Mouse (Mus musculus) hindbrain, embryonic 11.5 days (tissue): ENCODE data around the gene Pdcd5. TPM values are rescaled to one million over a fixed set of nuclear protein-coding genes. Genes with fewer than 3 reads are reported as not detected.

Experiments used
- ATAC-seq: fragments of 200-750 bp; cut with Nextera tagmentation; 2 replicates; pipeline ENCODE4 v1.8.0; 2017; ENCODE audit warnings: mild to moderate bottlenecking, moderate TSS enrichment, moderate library complexity; ENCODE audit not compliant: low FRiP score
- DNase-seq: peaks from one replicate; pipeline ENCODE4 v3.0.0-alpha.2; 2015; ENCODE audit warnings: low spot score
- H3K27ac ChIP-seq: fragments of 300-500 bp; sonication (generic); 2 replicates; pipeline ENCODE4 v1.5.1; 2014; ENCODE audit warnings: mild to moderate bottlenecking, low read depth, low read length
- H3K27me3 ChIP-seq: fragments of 300-500 bp; sonication (generic); 2 replicates; pipeline ENCODE4 v1.6.1; 2014; ENCODE audit warnings: mild to moderate bottlenecking, low read length, moderate library complexity, mixed read lengths; ENCODE audit not compliant: control insufficient read depth, insufficient read depth
- H3K36me3 ChIP-seq: fragments of 300-500 bp; sonication (generic); 2 replicates; pipeline ENCODE4 v1.6.1; 2014; ENCODE audit warnings: mild to moderate bottlenecking, low read length, moderate library complexity, mixed read lengths; ENCODE audit not compliant: control insufficient read depth, insufficient read depth
- H3K4me1 ChIP-seq: fragments of 300-500 bp; sonication (generic); replicated peaks from 2 replicates; pipeline ENCODE4 v1.6.1; 2014; ENCODE audit warnings: low read length, mixed read lengths; ENCODE audit not compliant: control insufficient read depth, insufficient read depth
- H3K4me2 ChIP-seq: fragments of 300-500 bp; sonication (generic); replicated peaks from 2 replicates; pipeline ENCODE4 v1.6.1; 2014; ENCODE audit warnings: mild to moderate bottlenecking, low read depth, low read length
- H3K4me3 ChIP-seq: fragments of 300-500 bp; sonication (generic); 2 replicates; pipeline ENCODE4 v1.5.1; 2014; ENCODE audit warnings: low read depth, low read length
- H3K9ac ChIP-seq: fragments of 300-500 bp; sonication (generic); 2 replicates; pipeline ENCODE4 v1.6.1; 2014; ENCODE audit warnings: low read depth, low read length
- H3K9me3 ChIP-seq: fragments of 300-500 bp; sonication (generic); 2 replicates; pipeline ENCODE4 v1.6.1; 2016; ENCODE audit warnings: low read length; ENCODE audit not compliant: control insufficient read depth
- WGBS: fragments of 180-500 bp; shearing (Covaris S2); extraction: QIAGEN DNeasy Blood & Tissue Kit; methylation state at CpG from one replicate; pipeline ENCODE4 v1.1.7; 2014; 5-methylcytosine and 5-hydroxymethylcytosine counted together
- polyA plus RNA-seq: library from polyadenylated mRNA; unstranded; fragments of >200 nt; fragmentation: Nextera tagmentation; extraction: Ambion mirVana; gene quantifications from 2 replicates; pipeline ENCODE4 v1.2.1, GENCODE M21; 2014

Gene Pdcd5
- polyA plus RNA-seq, 1 experiment from 2014 or later = 325 TPM

DNA sequence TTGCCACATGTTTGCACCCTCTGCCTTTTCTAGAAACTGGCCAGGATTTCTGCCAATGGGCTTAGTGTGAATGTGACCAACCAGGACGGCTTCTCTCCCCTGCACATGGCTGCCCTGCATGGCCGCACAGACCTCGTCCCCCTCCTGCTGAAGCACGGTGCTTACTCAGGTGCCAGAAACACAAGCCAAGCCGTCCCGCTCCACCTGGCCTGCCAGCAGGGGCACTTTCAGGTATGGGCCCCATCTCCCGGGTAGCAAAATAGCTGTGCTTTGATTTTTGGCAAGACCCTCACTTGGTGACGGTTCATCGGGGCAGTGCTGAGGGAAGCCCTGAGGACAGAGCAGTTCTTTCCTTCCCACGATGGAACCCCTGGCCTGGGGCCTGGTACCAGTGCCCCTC, 19.9 kb downstream of the Pdcd5 start:
- H3K9ac ChIP-seq = no peak overlapping the region
- no peak overlapping the region for H3K4me2 ChIP-seq
- no peak overlapping the region for H3K27ac ChIP-seq
- H3K4me1 ChIP-seq = no peaks in the 10 kb centered on the region
- no peaks in the 10 kb centered on the region for H3K27me3 ChIP-seq
- no peaks in the 10 kb centered on the region for H3K9me3 ChIP-seq
- WGBS = 94% methylated on average over 10 of the region's 10 CpGs
- H3K36me3 ChIP-seq = no peaks in the 10 kb centered on the region
- no peak overlapping the region for H3K4me3 ChIP-seq
- ATAC-seq = no peak
- no peak for DNase-seq

DNA sequence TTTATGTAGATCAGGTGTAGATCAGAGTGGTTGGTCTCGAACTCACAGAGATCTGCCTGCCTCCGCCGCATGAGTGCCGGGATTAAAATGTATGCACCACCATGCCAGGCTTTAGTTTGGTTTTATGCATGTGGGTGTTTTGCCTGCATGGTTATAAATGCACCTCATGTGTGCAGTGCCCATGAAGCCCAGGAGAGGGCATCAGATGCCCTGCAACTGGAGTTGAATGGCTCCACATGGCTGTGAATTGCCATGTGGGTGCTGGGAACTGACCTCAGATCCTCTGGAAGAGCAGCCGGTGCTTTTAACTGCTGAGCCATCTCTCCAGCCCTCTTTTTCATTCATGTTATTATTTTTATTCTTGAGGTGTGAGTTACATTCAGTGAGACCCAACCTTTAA, 21.3 kb downstream of the Pdcd5 start:
- no peaks in the 10 kb centered on the region for H3K9me3 ChIP-seq
- H3K36me3 ChIP-seq = no peaks in the 10 kb centered on the region
- no peak overlapping the region for H3K4me2 ChIP-seq
- H3K27me3 ChIP-seq = no peaks in the 10 kb centered on the region
- DNase-seq (no peak), ATAC-seq (no peak)
- no peaks in the 10 kb centered on the region for H3K4me1 ChIP-seq
- 97% methylated on average over 5 of the region's 5 CpGs for WGBS
- no peak overlapping the region for H3K4me3 ChIP-seq
- no peak overlapping the region for H3K9ac ChIP-seq
- no peak overlapping the region for H3K27ac ChIP-seq

DNA sequence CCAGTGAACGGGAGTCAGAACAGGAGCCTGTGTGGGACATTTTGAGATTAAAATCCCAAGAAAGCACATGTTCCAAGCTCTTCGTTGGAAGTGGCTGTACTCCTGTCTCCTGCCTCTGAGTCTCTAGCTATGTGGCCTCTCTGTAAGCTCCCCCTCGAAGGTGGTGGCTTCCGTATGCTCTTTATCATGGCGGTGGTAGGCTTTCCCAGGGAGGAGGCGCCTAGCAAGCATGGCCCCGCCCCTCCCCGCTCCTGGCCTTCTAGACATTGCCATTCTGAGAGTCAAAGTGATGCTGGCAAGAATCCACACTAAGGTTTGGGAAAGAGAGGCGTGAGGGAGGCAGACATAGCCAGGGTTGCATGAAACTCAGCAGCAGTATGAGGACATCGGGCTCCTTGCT, 24.7 kb downstream of the Pdcd5 start:
- Histone ChIP-seq H3K27me3 (no peaks in the 10 kb centered on the region), H3K9ac (no peak overlapping the region), H3K36me3 (0 out of 2 replicates have a peak, but pooled peaks cover 2% of the 10 kb centered on the region), H3K4me3 (no peak overlapping the region), H3K27ac (no peak overlapping the region), H3K4me1 (no peaks in the 10 kb centered on the region), H3K9me3 (no peaks in the 10 kb centered on the region), H3K4me2 (no peak overlapping the region)
- 95% methylated on average over 10 of the region's 10 CpGs for whole genome bisulfite sequencing
- ATAC-seq = no peak
- DNase-seq = no peak

DNA sequence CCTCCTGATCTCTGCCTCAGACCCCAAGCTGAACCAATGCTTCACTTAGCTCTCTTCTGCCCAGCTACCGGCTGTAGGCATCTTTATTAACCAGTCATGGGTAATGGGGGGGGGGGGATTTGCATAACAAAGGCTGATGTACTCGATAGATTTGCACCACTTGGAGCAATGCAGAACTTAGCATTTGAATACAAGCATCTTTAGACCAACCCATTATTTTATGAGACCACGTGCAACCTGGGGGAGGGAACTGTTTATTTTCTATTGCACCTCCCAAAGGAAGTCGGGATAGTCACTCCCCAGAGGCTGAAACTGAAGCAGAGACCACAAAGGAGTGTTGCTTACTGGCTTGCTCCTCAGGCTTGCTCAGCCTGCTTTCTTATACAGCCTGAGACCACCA, 29.8 kb downstream of the Pdcd5 start:
- Histone ChIP-seq H3K4me1 (no peaks in the 10 kb centered on the region), H3K4me2 (no peak overlapping the region), H3K4me3 (no peak overlapping the region), H3K36me3 (peaks cover 6% of the 10 kb centered on the region; the same call in 1 of the 2 replicates), H3K9ac (no peak overlapping the region), H3K9me3 (no peaks in the 10 kb centered on the region), H3K27me3 (no peaks in the 10 kb centered on the region), H3K27ac (no peak overlapping the region)
- DNase-seq (peak; percentile 35), ATAC-seq (peak; percentile 59)
- WGBS = 37% methylated on average over 4 of the region's 4 CpGs

DNA sequence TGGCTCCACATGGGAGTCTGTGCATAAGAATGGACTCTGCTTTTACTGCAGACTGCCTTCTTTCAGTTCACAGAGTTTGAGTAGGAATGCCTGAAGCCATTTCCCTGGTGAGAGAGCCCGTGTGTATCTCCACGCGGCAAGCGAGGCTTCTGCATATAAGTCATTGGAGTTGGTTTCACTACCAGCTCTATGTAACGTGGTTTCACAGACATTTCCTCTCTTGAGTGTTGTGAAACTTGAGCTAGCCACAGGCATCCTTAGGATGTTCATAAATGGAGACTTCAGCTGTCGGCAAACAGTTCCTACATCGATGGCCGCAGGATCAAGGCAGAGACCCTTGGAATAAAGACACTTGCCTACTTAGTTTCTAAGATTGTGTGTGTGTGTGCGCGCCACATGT, 38.1 kb downstream of the Pdcd5 start:
- ATAC-seq (no peak), DNase-seq (no peak)
- no peak overlapping the region for H3K4me2 ChIP-seq
- no peak overlapping the region for H3K9ac ChIP-seq
- H3K27ac ChIP-seq = no peak overlapping the region
- H3K4me1 ChIP-seq = no peaks in the 10 kb centered on the region
- H3K9me3 ChIP-seq = no peaks in the 10 kb centered on the region
- H3K27me3 ChIP-seq = no peaks in the 10 kb centered on the region
- H3K36me3 ChIP-seq = peaks cover 4% of the 10 kb centered on the region; the same call in 1 of the 2 replicates
- 92% methylated on average over 10 of the region's 10 CpGs for WGBS
- no peak overlapping the region for H3K4me3 ChIP-seq

DNA sequence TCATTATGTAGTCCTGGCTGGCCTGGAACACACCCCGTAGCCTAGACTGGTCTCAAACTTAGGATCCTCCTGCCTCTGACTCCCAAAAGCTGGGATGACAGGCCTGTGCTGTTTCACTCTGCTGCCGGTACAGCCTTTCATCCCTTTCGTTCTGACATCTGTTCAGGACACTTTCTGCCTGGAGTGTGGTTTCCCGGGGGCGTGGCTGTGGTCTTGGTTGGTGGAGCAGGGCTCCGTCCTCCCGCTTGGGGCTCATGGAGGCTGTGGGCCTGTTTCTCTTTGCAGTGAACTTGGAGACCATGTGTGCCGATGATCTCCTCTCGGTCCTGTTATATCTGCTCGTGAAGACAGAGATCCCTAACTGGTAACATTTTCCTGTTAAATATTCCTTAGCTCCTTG, 40.5 kb downstream of the Pdcd5 start:
- Histone ChIP-seq H3K4me3 (no peak overlapping the region), H3K27me3 (no peaks in the 10 kb centered on the region), H3K27ac (no peak overlapping the region), H3K9me3 (no peaks in the 10 kb centered on the region), H3K36me3 (0 out of 2 replicates have a peak, but pooled peaks cover 2% of the 10 kb centered on the region), H3K4me1 (no peaks in the 10 kb centered on the region), H3K9ac (no peak overlapping the region), H3K4me2 (no peak overlapping the region)
- no peak for DNase-seq
- no peak for ATAC-seq
- WGBS = 85% methylated on average over 10 of the region's 10 CpGs

DNA sequence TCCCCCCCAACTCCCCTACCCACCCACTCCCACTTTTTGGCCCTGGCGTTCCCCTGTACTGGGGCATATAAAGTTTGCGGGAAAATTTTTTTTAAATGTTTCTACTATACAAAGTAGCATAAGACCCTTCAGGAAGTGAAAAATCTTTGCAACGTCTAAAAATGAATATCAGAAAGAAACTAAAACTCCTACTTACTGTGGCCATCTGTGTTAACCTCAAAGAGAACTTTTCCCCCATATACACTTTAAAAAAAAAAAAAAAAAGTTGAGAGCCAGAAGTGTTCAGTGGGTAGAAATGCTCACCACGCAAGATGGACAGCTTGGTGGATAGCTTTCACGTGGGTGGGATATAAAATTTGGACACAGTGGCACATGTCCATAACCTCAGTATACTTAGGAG, 44.6 kb downstream of the Pdcd5 start:
- Histone ChIP-seq H3K9ac (no peak overlapping the region), H3K4me3 (no peak overlapping the region), H3K9me3 (no peaks in the 10 kb centered on the region), H3K36me3 (0 out of 2 replicates have a peak, but pooled peaks cover 2% of the 10 kb centered on the region), H3K4me1 (no peaks in the 10 kb centered on the region), H3K4me2 (no peak overlapping the region), H3K27ac (no peak overlapping the region), H3K27me3 (no peaks in the 10 kb centered on the region)
- DNase-seq (no peak), ATAC-seq (no peak)
- 96% methylated on average over 5 of the region's 5 CpGs for WGBS

DNA sequence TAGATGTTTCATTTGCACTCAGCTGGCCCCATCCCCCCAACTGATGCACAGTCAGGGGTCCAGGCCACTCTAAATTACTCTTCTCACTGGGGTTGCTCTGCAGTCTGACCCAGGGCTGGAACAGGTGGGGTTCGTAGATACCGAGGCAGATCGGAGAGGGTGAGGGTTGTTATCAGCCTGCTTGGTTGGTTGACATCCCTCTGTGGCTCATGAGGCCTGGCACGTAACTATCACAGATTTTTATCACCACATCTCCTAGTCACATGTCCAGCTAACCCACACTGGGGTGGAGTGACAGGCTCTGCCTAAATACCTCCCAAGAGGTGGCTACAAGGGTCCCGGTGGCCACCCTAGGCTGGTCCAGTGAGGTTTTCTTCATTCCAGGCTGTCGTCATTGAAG, 46.2 kb downstream of the Pdcd5 start:
- Histone ChIP-seq H3K9me3 (no peaks in the 10 kb centered on the region), H3K27ac (no peak overlapping the region), H3K36me3 (no peaks in the 10 kb centered on the region), H3K4me1 (no peaks in the 10 kb centered on the region), H3K4me3 (no peak overlapping the region), H3K4me2 (no peak overlapping the region), H3K9ac (no peak overlapping the region), H3K27me3 (no peaks in the 10 kb centered on the region)
- no peak for ATAC-seq
- DNase-seq = no peak
- 91% methylated on average over 6 of the region's 6 CpGs for WGBS

DNA sequence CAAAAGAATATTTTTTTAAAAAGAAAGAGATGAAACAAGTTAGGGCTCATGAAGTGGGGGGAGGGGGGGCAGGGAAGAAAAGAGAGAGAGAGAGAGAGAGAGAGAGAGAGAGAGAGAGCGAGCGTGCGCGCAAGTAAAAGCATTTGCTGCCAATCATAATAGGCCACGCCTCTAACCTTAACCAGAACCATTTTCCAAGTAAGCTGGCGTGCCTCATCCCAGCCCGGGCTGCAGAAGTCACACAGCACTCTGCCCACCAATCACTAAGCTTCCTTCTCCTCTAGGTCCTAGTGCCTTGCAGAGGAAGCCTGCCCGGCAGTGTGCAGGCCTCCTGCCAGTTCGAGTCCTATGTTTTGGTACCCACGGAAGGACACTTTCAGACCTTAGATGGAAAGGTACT, 47.3 kb downstream of the Pdcd5 start:
- no peaks in the 10 kb centered on the region for H3K36me3 ChIP-seq
- no peak overlapping the region for H3K4me3 ChIP-seq
- no peak overlapping the region for H3K4me2 ChIP-seq
- H3K4me1 ChIP-seq = no peaks in the 10 kb centered on the region
- no peak for ATAC-seq
- H3K9ac ChIP-seq = no peak overlapping the region
- 93% methylated on average over 10 of the region's 10 CpGs for WGBS
- H3K9me3 ChIP-seq = no peaks in the 10 kb centered on the region
- no peak for DNase-seq
- no peak overlapping the region for H3K27ac ChIP-seq
- H3K27me3 ChIP-seq = no peaks in the 10 kb centered on the region
